Mouse (Mus musculus) bone marrow macrophage, adult 2 months (primary cell): ENCODE measurements around the gene Kat6b. TPM values are rescaled to one million over a fixed set of nuclear protein-coding genes. Genes with fewer than 3 reads are reported as not detected.
"Not testable (repeated sequence)": the region's sequence is repeated elsewhere in the genome, so short reads cannot be mapped to it uniquely, and the experiment has no call there.

ENCODE experiments used
- H3K27ac ChIP-seq: 2 replicates; pipeline ENCODE4 v1.5.1; 2012; ENCODE audit warnings: low read depth, low read length; ENCODE audit not compliant: insufficient read depth
- H3K4me1 ChIP-seq: 2 replicates; pipeline ENCODE4 v1.6.1; 2012; ENCODE audit warnings: low read length; ENCODE audit not compliant: control insufficient read depth, insufficient read depth
- H3K4me3 ChIP-seq: 2 replicates; pipeline ENCODE4 v1.5.1; 2012; ENCODE audit warnings: mild to moderate bottlenecking, low read length, moderate library complexity; ENCODE audit not compliant: insufficient read depth
- CTCF ChIP-seq: IDR thresholded peaks from 2 replicates; pipeline ENCODE4 v1.5.1; 2012; ENCODE audit warnings: low read depth, mild to moderate bottlenecking, low read length, moderate library complexity
- POLR2A ChIP-seq: IDR thresholded peaks from 2 replicates; pipeline ENCODE4 v1.6.1; 2012; ENCODE audit warnings: mild to moderate bottlenecking, low read depth, low read length, borderline replicate concordance
- polyA plus RNA-seq: library from polyadenylated mRNA; stranded (reverse); fragments of >200 nt; gene quantifications from 2 replicates; pipeline ENCODE4 v1.2.4, GENCODE M21; 2012; ENCODE audit not compliant: missing spikeins, insufficient read depth, insufficient read length

Gene Kat6b
- polyA plus RNA-seq, 1 experiment: 9.0 TPM

DNA sequence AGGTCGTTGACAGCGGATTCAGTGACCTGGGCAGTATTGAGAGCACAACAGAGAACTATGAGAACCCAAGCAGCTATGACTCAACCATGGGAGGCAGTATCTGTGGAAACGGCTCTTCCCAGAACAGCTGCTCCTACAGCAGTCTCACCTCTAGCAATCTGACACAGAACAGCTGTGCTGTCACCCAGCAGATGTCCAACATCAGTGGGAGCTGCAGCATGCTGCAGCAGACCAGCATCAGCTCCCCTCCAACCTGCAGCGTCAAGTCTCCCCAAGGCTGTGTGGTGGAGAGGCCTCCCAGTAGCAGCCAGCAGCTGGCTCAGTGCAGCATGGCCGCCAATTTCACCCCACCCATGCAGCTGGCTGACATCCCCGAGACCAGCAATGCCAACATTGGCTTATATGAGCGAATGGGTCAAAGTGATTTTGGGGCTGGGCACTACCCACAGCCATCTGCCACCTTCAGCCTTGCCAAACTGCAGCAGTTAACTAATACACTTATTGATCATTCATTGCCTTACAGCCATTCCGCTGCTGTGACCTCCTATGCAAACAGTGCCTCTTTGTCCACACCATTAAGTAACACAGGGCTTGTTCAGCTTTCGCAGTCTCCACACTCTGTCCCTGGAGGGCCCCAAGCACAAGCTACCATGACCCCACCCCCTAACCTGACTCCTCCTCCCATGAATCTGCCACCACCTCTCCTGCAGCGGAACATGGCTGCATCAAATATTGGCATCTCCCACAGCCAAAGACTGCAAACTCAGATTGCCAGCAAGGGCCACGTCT is 188.6 kb downstream of the Kat6b start:
- peaks cover 30% of the 10 kb centered on the region for H3K4me1 ChIP-seq
- no peak overlapping the region for H3K27ac ChIP-seq
- H3K4me3 ChIP-seq: no peak overlapping the region
- no peak for TF ChIP-seq CTCF

DNA sequence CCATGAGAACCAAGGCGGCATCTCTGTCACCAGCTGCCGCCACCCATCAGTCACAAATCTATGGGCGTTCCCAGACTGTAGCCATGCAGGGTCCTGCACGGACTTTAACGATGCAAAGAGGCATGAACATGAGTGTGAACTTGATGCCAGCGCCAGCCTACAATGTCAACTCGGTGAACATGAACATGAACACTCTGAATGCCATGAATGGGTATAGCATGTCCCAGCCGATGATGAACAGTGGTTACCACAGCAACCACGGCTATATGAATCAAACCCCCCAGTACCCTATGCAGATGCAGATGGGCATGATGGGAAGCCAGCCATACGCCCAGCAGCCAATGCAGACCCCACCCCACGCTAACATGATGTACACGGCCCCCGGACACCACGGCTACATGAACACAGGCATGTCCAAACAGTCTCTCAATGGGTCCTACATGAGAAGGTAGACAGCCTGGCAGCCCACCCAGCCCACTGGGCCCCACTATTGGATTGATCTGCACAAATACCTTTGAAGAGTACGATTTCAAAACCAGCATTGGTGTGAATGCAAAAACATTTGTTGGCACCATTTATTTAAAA is 189.3 kb downstream of the Kat6b start:
- H3K4me3 ChIP-seq, H3K27ac ChIP-seq: not testable (repeated sequence)
- H3K4me1 ChIP-seq: peaks cover 36% of the 10 kb centered on the region

DNA sequence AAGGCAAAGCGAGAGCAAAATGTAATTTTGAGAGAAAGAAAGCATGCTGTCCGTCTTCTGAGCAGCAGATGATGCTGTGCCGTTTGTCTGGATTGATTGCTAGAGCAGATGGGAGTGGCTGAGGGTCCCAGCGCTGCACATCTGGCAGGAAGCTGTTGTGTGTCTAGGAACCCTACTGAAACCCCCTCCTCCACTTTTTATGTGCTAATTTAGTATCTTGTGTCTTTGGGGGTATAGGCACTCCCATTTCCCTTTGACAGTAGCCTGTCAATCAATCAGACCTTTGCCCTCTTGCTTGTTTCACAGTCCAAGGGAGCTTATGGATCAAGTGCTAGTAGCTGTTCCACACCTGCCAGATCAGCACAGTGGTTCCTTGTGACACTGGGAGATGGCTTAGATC is 191.9 kb downstream of the Kat6b start:
- TF ChIP-seq POLR2A (no peak), CTCF (no peak)
- H3K4me3 ChIP-seq: no peak overlapping the region

DNA sequence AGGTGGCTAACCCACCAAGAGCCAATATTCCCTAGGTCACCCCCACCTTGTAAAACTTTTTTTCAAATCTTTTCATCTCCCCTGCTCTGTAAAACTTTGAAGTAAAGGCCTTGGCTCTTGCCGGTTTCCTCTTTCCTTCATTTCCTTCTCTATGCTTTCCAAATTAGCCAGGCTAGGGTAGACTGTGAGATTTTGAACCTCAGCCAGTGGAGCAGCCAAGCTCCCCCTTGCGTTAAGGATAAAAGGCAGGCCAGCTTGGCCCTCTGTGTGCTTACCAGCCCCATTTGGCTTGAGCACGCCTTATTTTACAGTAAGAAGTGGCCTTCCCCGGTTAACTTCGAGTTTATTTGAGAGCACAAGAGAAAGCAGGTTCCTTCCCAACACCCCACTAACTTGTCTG is 193.2 kb downstream of the Kat6b start:
- H3K27ac ChIP-seq: no peak overlapping the region
- no peak for TF ChIP-seq CTCF
- no peak for TF ChIP-seq POLR2A
- H3K4me3 ChIP-seq: no peak overlapping the region
- peaks cover 36% of the 10 kb centered on the region for H3K4me1 ChIP-seq

More for the DNA sequence above, 191.9 kb downstream of the Kat6b start:
- Histone ChIP-seq H3K27ac (peak overlapping the region; percentile 35; the same call in 1 of the 2 replicates), H3K4me1 (peaks cover 34% of the 10 kb centered on the region)

DNA sequence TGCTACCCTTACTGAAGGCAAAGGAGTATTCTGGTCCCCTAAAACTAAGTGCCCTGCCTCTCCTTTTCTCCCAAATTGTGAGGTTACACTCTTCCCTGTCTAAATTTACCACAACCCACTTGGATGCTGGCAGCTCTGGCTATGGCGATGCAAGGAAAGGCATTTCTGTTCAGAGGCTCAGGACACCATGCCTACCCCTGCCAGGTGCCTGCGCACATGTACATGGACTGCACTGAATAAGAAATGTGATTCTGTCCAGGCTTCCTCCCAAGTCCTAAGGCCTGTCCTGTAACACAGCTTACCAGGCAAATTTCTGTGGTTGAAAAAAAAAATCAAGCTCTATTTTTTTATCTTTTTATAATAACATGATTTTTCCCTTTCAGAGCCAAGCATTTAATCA is 195.0 kb downstream of the Kat6b start:
- no peak for TF ChIP-seq CTCF
- TF ChIP-seq POLR2A: no peak
- peaks cover 43% of the 10 kb centered on the region for H3K4me1 ChIP-seq
- no peak overlapping the region for H3K4me3 ChIP-seq
- no peak overlapping the region for H3K27ac ChIP-seq

DNA sequence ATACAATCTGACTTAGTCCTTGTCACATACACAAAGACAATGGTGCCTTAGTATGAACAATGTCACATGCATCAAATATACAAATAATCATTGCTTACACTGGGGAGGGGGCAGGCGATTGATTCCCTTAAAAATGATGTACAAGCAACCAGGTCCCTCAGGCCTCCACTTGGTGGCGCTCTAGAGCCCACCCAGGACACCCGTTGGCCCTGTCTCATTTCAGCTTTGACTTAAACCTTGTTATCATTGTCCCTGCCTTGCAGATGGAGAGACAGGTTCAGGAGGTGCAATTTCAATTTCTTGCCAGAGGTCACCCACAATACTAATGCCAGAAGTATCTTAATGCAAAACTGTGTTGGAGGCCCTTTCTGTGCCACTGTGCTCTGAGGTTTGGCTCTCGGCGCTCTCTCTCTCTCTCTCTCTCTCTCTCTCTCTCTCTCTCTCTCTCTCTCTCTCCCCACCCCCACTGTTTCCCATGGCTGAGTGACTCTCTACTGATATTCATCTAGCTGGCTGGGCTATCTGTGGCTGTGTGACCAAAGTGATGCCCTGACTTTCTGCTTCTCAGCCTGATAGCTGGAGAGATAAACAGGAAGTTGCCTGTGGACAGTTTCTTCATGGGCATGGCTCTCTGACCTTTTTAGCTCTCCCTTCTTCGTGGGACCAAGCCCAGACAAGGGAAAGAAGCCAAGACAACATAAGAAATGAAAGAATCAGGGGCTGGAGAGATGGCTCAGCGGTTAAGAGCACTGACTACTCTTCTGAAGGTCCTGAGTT is 197.5 kb downstream of the Kat6b start:
- no peak overlapping the region for H3K4me3 ChIP-seq
- no peak for TF ChIP-seq POLR2A
- TF ChIP-seq CTCF: peak; percentile 83

DNA sequence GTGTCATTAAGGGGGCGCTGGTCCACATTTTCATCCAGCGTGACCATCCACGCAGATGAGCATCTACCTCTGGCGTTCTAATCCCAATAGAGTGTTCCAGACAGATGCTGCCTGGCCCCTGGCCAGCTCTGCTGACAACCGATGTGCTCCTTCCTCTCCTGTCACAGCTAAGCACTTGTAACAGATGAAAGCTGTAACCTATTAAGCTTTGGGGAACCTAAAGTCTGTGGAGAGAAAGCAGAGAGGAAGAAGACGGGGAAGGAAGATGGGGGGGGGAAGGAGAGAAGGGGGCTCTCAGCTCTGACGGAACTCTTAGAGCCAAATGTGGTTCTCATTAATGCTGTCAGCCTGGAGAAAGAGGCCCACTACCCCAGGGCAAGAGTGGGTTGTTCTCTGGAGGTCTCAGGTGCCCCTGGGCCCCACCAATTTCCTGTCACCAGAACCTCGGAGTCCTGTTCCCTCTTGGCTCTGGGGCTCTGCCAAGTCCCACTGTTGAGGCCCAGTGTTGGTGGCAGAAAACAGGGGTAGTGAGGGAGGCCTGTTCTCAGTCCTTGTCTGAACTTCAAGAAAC is 198.5 kb downstream of the Kat6b start:
- Histone ChIP-seq H3K4me3 (no peak overlapping the region), H3K27ac (peak overlapping the region; percentile 13; the same call in 1 of the 2 replicates), H3K4me1 (peaks cover 20% of the 10 kb centered on the region)
- TF ChIP-seq CTCF (no peak), POLR2A (no peak)

More for the DNA sequence above, 197.5 kb downstream of the Kat6b start:
- no peak overlapping the region for H3K27ac ChIP-seq
- H3K4me1 ChIP-seq: peaks cover 30% of the 10 kb centered on the region

DNA sequence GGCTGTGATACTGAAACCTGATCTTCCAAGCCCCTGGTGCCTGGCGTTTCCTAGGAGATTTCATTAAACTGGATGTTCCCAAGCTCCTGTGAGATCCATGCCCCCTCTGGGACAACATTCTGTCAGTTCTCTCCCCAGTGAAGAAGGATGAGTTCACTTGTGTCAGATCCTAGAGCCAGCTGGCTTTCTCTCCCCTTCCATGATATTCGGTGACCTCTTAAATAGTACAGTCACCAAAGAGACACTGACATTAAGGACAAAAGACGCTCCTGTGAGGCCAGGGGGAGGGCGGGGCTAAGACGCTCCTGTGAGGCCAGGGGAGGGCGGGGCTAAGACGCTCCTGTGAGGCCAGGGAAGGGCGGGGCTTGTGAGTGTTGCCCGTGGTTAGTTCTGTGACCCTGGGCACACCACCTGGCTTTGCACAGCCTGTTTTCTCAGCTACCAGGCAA is 201.5 kb downstream of the Kat6b start:
- no peak for TF ChIP-seq POLR2A
- H3K27ac ChIP-seq: no peak overlapping the region
- 0 out of 2 replicates have a peak overlapping the region, but pooled peaks have one; percentile 4 for H3K4me3 ChIP-seq

DNA sequence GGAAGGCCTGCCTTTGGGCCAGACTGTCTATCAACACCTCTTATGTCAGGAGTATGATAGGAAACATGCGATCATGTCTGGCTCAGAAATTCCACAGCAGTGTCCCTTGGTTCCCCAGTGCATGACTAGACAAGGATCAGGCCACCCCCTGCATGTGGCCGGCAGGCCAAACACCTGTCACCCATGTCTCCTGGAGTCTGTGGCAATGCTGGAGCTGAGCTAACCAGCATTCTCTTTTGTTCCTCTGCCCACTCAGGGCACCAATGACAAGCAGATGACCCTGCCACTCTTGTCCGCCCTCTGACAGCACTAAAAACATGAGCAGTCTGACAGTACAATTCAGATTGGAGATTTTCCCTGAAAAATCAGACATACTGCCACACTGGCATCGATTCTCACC is 202.6 kb downstream of the Kat6b start:
- TF ChIP-seq POLR2A (no peak), CTCF (no peak)
- Histone ChIP-seq H3K27ac (no peak overlapping the region), H3K4me1 (peaks cover 14% of the 10 kb centered on the region), H3K4me3 (no peak overlapping the region)

More for the DNA sequence above, 201.5 kb downstream of the Kat6b start:
- H3K4me1 ChIP-seq: peaks cover 14% of the 10 kb centered on the region
